Comparison of ENCODE assay signal across 42 mouse cellular contexts in the genomic region with DNA sequence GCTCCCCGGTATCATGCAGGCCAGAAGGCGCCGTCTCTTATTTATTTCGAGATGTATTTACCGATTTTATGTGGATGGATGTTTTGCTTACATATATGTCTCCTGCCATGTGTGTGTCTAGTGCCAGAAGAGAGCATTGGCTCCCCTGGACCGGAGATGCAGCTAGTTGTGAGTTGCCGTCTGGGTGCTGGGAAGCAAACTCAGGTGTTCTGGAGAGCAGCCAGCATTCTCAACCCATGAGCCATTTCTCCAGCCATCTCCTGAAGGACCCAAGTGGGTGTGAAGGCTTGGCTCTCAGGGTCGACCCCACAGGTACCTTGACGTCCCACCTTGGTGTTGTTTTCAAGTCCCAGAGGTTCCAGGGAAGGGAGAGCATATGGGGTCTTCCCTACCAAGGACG. TPM values are rescaled to one million over a fixed set of nuclear protein-coding genes. Genes with fewer than 3 reads are reported as not detected.
"Had no signal": no experiment of that assay in that cellular context is flagged by ENCODE, and none has a peak within 500 bp of the region (broad histone marks: within the 10 kb centered on the region; RNA-seq: fewer than 3 reads in every experiment).

No protein-coding gene starts in this region.

- DNase-seq: left cerebral cortex, postnatal 4 days; liver; liver, embryonic 13.5 days; liver, postnatal 0 days; lung, adult 18-20 months; lung, adult 2 months; lung, embryonic 14.5 days; lung, postnatal 10 days; lung, postnatal 14 days; lung, postnatal 36 days; lung, postnatal 4 days; midbrain, embryonic 14.5 days had no signal

- H3K4me3 ChIP-seq: limb, embryonic 10.5 days; limb, embryonic 12.5 days; limb, embryonic 13.5 days; limb, embryonic 15.5 days; liver, embryonic 12.5 days; liver, embryonic 13.5 days; liver, embryonic 15.5 days; lung, embryonic 15.5 days; megakaryocyte, embryonic 14.5 days; midbrain, embryonic 10.5 days; midbrain, embryonic 12.5 days; midbrain, embryonic 13.5 days; midbrain, embryonic 15.5 days; myocyte; neural tube, embryonic 12.5 days; neural tube, embryonic 13.5 days had no signal

- H3K27ac ChIP-seq: limb, embryonic 10.5 days; limb, embryonic 12.5 days; limb, embryonic 13.5 days; limb, embryonic 15.5 days; liver, embryonic 12.5 days; liver, embryonic 13.5 days; liver, embryonic 14.5 days; liver, embryonic 15.5 days; lung, embryonic 15.5 days; macrophage; midbrain, embryonic 10.5 days; midbrain, embryonic 12.5 days; midbrain, embryonic 13.5 days; midbrain, embryonic 15.5 days; neural tube, embryonic 12.5 days; neural tube, embryonic 13.5 days had no signal

- ATAC-seq: liver, embryonic 12.5 days; liver, postnatal 0 days; lung, postnatal 0 days; midbrain, embryonic 13.5 days; midbrain, embryonic 15.5 days; midbrain, embryonic 16.5 days had no signal

- H3K27me3 ChIP-seq: megakaryocyte, embryonic 14.5 days; midbrain, embryonic 15.5 days; neural tube, embryonic 13.5 days had no signal

RNA-seq across cellular contexts. Expression of a gene that starts 23.5 kb away (rescaled TPM):
- total RNA-seq: left cerebral cortex, postnatal 14 days; left cerebral cortex, postnatal 25 days; left cerebral cortex, postnatal 36 days; left cerebral cortex, postnatal 4 days; liver, adult 2 months; megakaryocyte progenitor cell, adult 5-6 weeks; megakaryocyte, adult 5-6 weeks; midbrain, postnatal 0 days; monocyte, adult 5-6 weeks had no signal
- polyA plus RNA-seq: limb, embryonic 10.5 days; limb, embryonic 11.5 days; limb, embryonic 12.5 days; limb, embryonic 13.5 days; liver, adult 2 months; liver, embryonic 11.5 days; liver, embryonic 13.5 days; liver, embryonic 15.5 days; liver, embryonic 16.5 days; liver, postnatal 0 days; lung, embryonic 14.5 days; midbrain, embryonic 14.5 days; midbrain, embryonic 15.5 days; midbrain, embryonic 16.5 days; midbrain, postnatal 0 days; myocyte had no signal

RNA-seq across cellular contexts. Expression of a gene that starts 30.0 kb away (rescaled TPM):
- polyA plus RNA-seq: midbrain, embryonic 14.5 days had no signal
